Mouse (Mus musculus): ENCODE data around the gene Batf.
"Not testable (repeated sequence)": the region's sequence is repeated elsewhere in the genome, so short reads cannot be mapped to it uniquely, and the experiment has no call there.

Batf gene

GRCm38 (mm10) chr12:85686466-85687216 is at the start of gene Batf:
Gene Batf, plus strand, starts transcription at chr12:85686669.
- DNase-seq (ENCODE audit: low spot score): no peak

GRCm38 (mm10) chr12:85637932-85638331 is 48.5 kb upstream of the Batf start:
- no peak for DNase-seq (ENCODE audit: low spot score)

GRCm38 (mm10) chr12:85638541-85639325 is 47.7 kb upstream of the Batf start:
- no peak for DNase-seq (ENCODE audit: low spot score)

GRCm38 (mm10) chr12:85639326-85640008 is 47.0 kb upstream of the Batf start:
- no peak for DNase-seq (ENCODE audit: low spot score)

- no peak for DNase-seq (ENCODE audit: low spot score)
Measured at GRCm38 (mm10) chr12:85640852-85641563, 45.5 kb upstream of the Batf start.

GRCm38 (mm10) chr12:85641564-85641931 is 44.9 kb upstream of the Batf start:
- no peak for DNase-seq (ENCODE audit: low spot score)

GRCm38 (mm10) chr12:85643735-85644134 is 42.7 kb upstream of the Batf start:
- DNase-seq (ENCODE audit: low spot score): peak; percentile 55

- no peak for DNase-seq (ENCODE audit: low spot score)
Measured at GRCm38 (mm10) chr12:85645664-85646063, 40.8 kb upstream of the Batf start.

GRCm38 (mm10) chr12:85647346-85647745 is 39.1 kb upstream of the Batf start:
- peak; percentile 18 for DNase-seq (ENCODE audit: low spot score)

- peak; percentile 25 for DNase-seq (ENCODE audit: low spot score)
Measured at GRCm38 (mm10) chr12:85647955-85648354, 38.5 kb upstream of the Batf start.

GRCm38 (mm10) chr12:85659319-85659718 is 27.1 kb upstream of the Batf start:
- peak; percentile 30 for DNase-seq (ENCODE audit: low spot score)

- DNase-seq (ENCODE audit: low spot score): no peak
Measured at GRCm38 (mm10) chr12:85660855-85661254, 25.6 kb upstream of the Batf start.

- not testable (repeated sequence) for DNase-seq (ENCODE audit: low spot score)
Measured at GRCm38 (mm10) chr12:85662232-85662631, 24.2 kb upstream of the Batf start.

GRCm38 (mm10) chr12:85662896-85663295 is 23.6 kb upstream of the Batf start:
- DNase-seq (ENCODE audit: low spot score): peak; percentile 76

- no peak for DNase-seq (ENCODE audit: low spot score)
Measured at GRCm38 (mm10) chr12:85666112-85666511, 20.4 kb upstream of the Batf start.

GRCm38 (mm10) chr12:85667071-85667470 is 19.4 kb upstream of the Batf start:
- no peak for DNase-seq (ENCODE audit: low spot score)

- DNase-seq (ENCODE audit: low spot score): no peak
Measured at GRCm38 (mm10) chr12:85668696-85669095, 17.8 kb upstream of the Batf start.

- no peak for DNase-seq (ENCODE audit: low spot score)
Measured at GRCm38 (mm10) chr12:85670080-85670479, 16.4 kb upstream of the Batf start.

- no peak for DNase-seq (ENCODE audit: low spot score)
Measured at GRCm38 (mm10) chr12:85673914-85674313, 12.6 kb upstream of the Batf start.

- no peak for DNase-seq (ENCODE audit: low spot score)
Measured at GRCm38 (mm10) chr12:85679117-85679516, 7.4 kb upstream of the Batf start.

- no peak for DNase-seq (ENCODE audit: low spot score)
Measured at GRCm38 (mm10) chr12:85679808-85680207, 6.7 kb upstream of the Batf start.

GRCm38 (mm10) chr12:85682328-85682727 is 4.1 kb upstream of the Batf start:
- no peak for DNase-seq (ENCODE audit: low spot score)

Data from adipocyte (in vitro differentiated cells).